Comparison of ENCODE assay signal across 9 mouse cellular contexts in genomic region chr4:98722454-98722853, GRCm38 (mm10). TPM values are rescaled to one million over a fixed set of nuclear protein-coding genes. Genes with fewer than 3 reads are reported as not detected.
DNase-seq lines count a peak whose midpoint lies in the region; ATAC-seq and TF ChIP-seq lines count a peak whose summit lies in the region.
"Had no signal": no experiment of that assay in that cellular context is flagged by ENCODE, and none has a peak within 500 bp of the region (broad histone marks: within the 10 kb centered on the region; RNA-seq: fewer than 3 reads in every experiment).

No protein-coding gene starts in this region.

- intact Hi-C loops in heart, adult 2 months (cut with DNase I), result loop anchor here (1.0 kb wide), 1 partner anchor 165 kb away; no protein-coding TSS in a partner anchor
- intact Hi-C loops in heart, postnatal 36 days (cut with DNase I), result loop anchor here (1.0 to 5.0 kb wide), 2 partner anchors 165 to 460 kb away; no protein-coding TSS in a partner anchor

- no peaks in the 10 kb centered on the region for H3K4me1 ChIP-seq in heart, adult 2 months (ENCODE audit: control insufficient read depth, insufficient read depth, low read length)
- peaks cover 3% of the 10 kb centered on the region for H3K4me1 ChIP-seq in heart, embryonic 12.5 days (replicated peaks)

- no peaks in the 10 kb centered on the region for H3K36me3 ChIP-seq in heart, adult 2 months (ENCODE audit: control insufficient read depth, insufficient read depth, low read length)
- no peaks in the 10 kb centered on the region for H3K36me3 ChIP-seq in heart, embryonic 12.5 days

- no peak for TF ChIP-seq EP300 in heart, adult 2 months (IDR thresholded peaks at IDR 0.05; ENCODE audit: insufficient read depth, low read depth, low read length)

- H3K4me3 ChIP-seq in heart, adult 2 months, result no peak overlapping the region
- no peak overlapping the region for H3K4me3 ChIP-seq in heart, embryonic 12.5 days

- WGBS in heart, adult 2 months, result 17% methylated on average over 8 of the region's 8 CpGs
- WGBS in heart, embryonic 12.5 days, result 14% methylated on average over 8 of the region's 8 CpGs

- no peak overlapping the region for H3K4me2 ChIP-seq in heart, embryonic 12.5 days

- H3K79me2 ChIP-seq in heart, adult 2 months (replicated peaks; ENCODE audit: control insufficient read depth, insufficient read depth, low read length), result no peaks in the 10 kb centered on the region

- peak; percentile 17 to 54 for DNase-seq in heart, adult 2 months
- peak; percentile 79 for DNase-seq in adrenal gland, postnatal 14 days
- DNase-seq in embryo, embryonic 11.5 days (ENCODE audit: low read depth, low spot score), result peak; percentile 46
- DNase-seq in heart, postnatal 36 days, result peak; percentile 25 to 61
- peak; percentile 29 to 69 for DNase-seq in layer of hippocampus, postnatal 25 days (ENCODE audit: extremely low spot score in 1 of 2, low spot score in 1 of 2)
- DNase-seq in spleen, adult 12 weeks (ENCODE audit: low spot score), result peak; percentile 22

- TF ChIP-seq POLR2A in heart, adult 2 months (IDR thresholded peaks at IDR 0.05; ENCODE audit: insufficient read depth, low read depth, low read length), result no peak

- H3K27ac ChIP-seq in heart, adult 2 months, result no peak overlapping the region
- H3K27ac ChIP-seq in heart, embryonic 12.5 days (ENCODE audit: poor library complexity, severe bottlenecking), result no peak overlapping the region

- peak; percentile 81 for TF ChIP-seq CTCF in heart, adult 2 months (IDR thresholded peaks at IDR 0.05)

- H3K9me3 ChIP-seq in heart, embryonic 12.5 days (replicated peaks), result no peaks in the 10 kb centered on the region

- ATAC-seq in heart, embryonic 12.5 days (ENCODE audit: insufficient number of reproducible peaks, low FRiP score), result no peak
- ATAC-seq in megakaryocyte progenitor cell, adult 5-6 weeks (replicated peaks; ENCODE audit: poor library complexity), result peak; percentile 94

- no peak overlapping the region for H3K9ac ChIP-seq in heart, adult 2 months (ENCODE audit: low read depth, low read length)
- H3K9ac ChIP-seq in heart, embryonic 12.5 days, result no peak overlapping the region

- H3K27me3 ChIP-seq in heart, adult 2 months (ENCODE audit: control insufficient read depth, insufficient read depth, low read length), result no peaks in the 10 kb centered on the region
- peaks cover 8% of the 10 kb centered on the region for H3K27me3 ChIP-seq in heart, embryonic 12.5 days (replicated peaks)

RNA-seq across cellular contexts. Expression of gene L1td1, which starts 4.1 kb away (rescaled TPM):
- under 1 TPM in 1 of 2 experiments, not detected in 1; 0.20 TPM for total RNA-seq in heart, adult 2 months (2021)
- polyA plus RNA-seq in heart, adult 2 months (2012; rRNA removed), result 0.15 TPM in 1 of 2 replicates, not detected in the other
- 0.41 TPM in 1 of 2 replicates, not detected in the other for polyA plus RNA-seq in heart, embryonic 12.5 days (2016; fragmentation: Nextera tagmentation; extraction: Ambion mirVana)
- total RNA-seq in adrenal gland, postnatal 14 days (2021), result not detected in 2 replicates
- not detected for total RNA-seq in heart, postnatal 36 days (2021)
- not detected for total RNA-seq in layer of hippocampus, postnatal 25 days (2021)
- total RNA-seq in megakaryocyte progenitor cell, adult 5-6 weeks (2015), result not detected in 2 replicates
- not detected in 2 replicates for total RNA-seq in megakaryocyte progenitor cell, adult 5-6 weeks (2017)
- polyA plus RNA-seq: C2C12 had no signal

Comparison
In these comparisons a context has a peak if more than half of its experiments do, and no peak if none do; other contexts are left out.
1. DNase-seq: peak in every context shown above with its lines; median percentile 79 in adrenal gland, postnatal 14 days; 49 in layer of hippocampus, postnatal 25 days; 46 in embryo, embryonic 11.5 days; 43 in heart, postnatal 36 days; 36 in heart, adult 2 months; 22 in spleen, adult 12 weeks.